29 mouse cellular contexts compared by ENCODE assay signal in the genomic region with DNA sequence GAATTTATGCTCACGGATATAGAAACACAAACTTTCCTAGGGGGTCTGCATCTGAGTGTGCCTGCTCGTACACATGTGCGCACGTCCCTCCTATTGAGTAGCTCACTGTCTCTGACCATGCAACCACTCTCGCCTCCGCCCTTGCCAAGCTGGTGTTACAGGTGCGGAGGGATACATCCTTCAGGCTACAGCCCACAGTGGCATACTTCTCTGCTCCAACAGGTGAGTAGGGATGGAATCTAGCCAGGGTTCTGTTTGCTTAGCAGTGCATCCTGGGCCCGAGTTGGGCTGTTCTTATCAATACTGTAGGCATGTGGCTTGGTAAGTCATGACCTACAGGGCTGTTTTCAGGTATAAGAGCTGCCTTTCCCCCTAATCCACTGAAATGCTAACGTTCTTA. TPM values are rescaled to one million over a fixed set of nuclear protein-coding genes. Genes with fewer than 3 reads are reported as not detected.
"Had no signal": no experiment of that assay in that cellular context is flagged by ENCODE, and none has a peak within 500 bp of the region (broad histone marks: within the 10 kb centered on the region; RNA-seq: fewer than 3 reads in every experiment).

No protein-coding gene starts in this region.

- DNase-seq: cerebellum, postnatal 25 days; cerebellum, postnatal 36 days; embryo, embryonic 11 days; forebrain, postnatal 0 days; gastrocnemius, adult 2 months; gastrocnemius, postnatal 10 days; gastrocnemius, postnatal 14 days; gastrocnemius, postnatal 25 days; gastrocnemius, postnatal 36 days; heart, adult 11 months; heart, adult 18-20 months; heart, adult 2 months had no signal

- H3K27me3 ChIP-seq: forebrain, embryonic 12.5 days; forebrain, embryonic 13.5 days; forebrain, embryonic 15.5 days had no signal

- H3K27ac ChIP-seq: embryonic facial prominence, embryonic 10.5 days; embryonic facial prominence, embryonic 12.5 days; embryonic facial prominence, embryonic 13.5 days; embryonic facial prominence, embryonic 15.5 days; forebrain, embryonic 10.5 days; forebrain, embryonic 12.5 days; forebrain, embryonic 13.5 days; forebrain, embryonic 15.5 days; gastrocnemius, adult 2 months; heart, adult 2 months; heart, embryonic 10.5 days had no signal

- H3K4me3 ChIP-seq: embryonic facial prominence, embryonic 10.5 days; embryonic facial prominence, embryonic 12.5 days; embryonic facial prominence, embryonic 13.5 days; embryonic facial prominence, embryonic 15.5 days; erythroblast, embryonic 14.5 days; forebrain, embryonic 10.5 days; forebrain, embryonic 12.5 days; forebrain, embryonic 13.5 days; forebrain, embryonic 15.5 days; gastrocnemius, adult 2 months; heart, adult 2 months; heart, embryonic 10.5 days; heart, embryonic 12.5 days had no signal

RNA-seq across cellular contexts. Expression of a gene that starts 16.8 kb away (rescaled TPM):
- polyA plus RNA-seq: embryonic facial prominence, embryonic 10.5 days; embryonic facial prominence, embryonic 11.5 days; embryonic facial prominence, embryonic 12.5 days; embryonic facial prominence, embryonic 13.5 days; embryonic facial prominence, embryonic 14.5 days; embryonic facial prominence, embryonic 15.5 days; erythroblast, embryonic 14.5 days; forebrain, embryonic 10.5 days; forebrain, embryonic 11.5 days; forebrain, embryonic 12.5 days; forebrain, embryonic 13.5 days; forebrain, embryonic 14.5 days; forebrain, embryonic 15.5 days; forebrain, embryonic 16.5 days; heart, adult 2 months; heart, embryonic 10.5 days; heart, embryonic 11.5 days; heart, embryonic 12.5 days had no signal
